Mouse (Mus musculus) gastrocnemius, postnatal 25 days (tissue): ENCODE results near the gene Adgrb2. TPM values are rescaled to one million over a fixed set of nuclear protein-coding genes. Genes with fewer than 3 reads are reported as not detected.

ENCODE experiments used
- total RNA-seq, 2 experiments: library from RNA; stranded (reverse); gene quantifications; 1 replicate in 1 of 2; 2 replicates in 1 of 2; pipeline ENCODE4 v1.2.3; 2021

The Adgrb2 gene
- total RNA-seq, 2 experiments from 2014 or later = 0.54 to 0.56 TPM

Other genes starting within 250 kb of the Adgrb2 start
- gene Khdrbs1, start 242.6 kb upstream of the Adgrb2 start, total RNA-seq = 10 to 100 TPM; 21.5 to 25.7 TPM
- 100 to 1,000 TPM; 556 to 584 TPM for gene Ptp4a2, start 173.7 kb upstream of the Adgrb2 start, total RNA-seq
- gene Spocd1, start 55.6 kb upstream of the Adgrb2 start, total RNA-seq = not detected
- gene Col16a1, start 63.0 kb downstream of the Adgrb2 start, total RNA-seq = 10 to 100 TPM in 1 of 2 experiments, 1 to 10 TPM in 1; 8.6 to 15.5 TPM
- gene Pef1, start 117.7 kb downstream of the Adgrb2 start, total RNA-seq = 10 to 100 TPM; 28.9 to 30.5 TPM
- not detected for gene Hcrtr1, start 154.5 kb downstream of the Adgrb2 start, total RNA-seq
- gene Tinagl1, start 190.3 kb downstream of the Adgrb2 start, total RNA-seq = 10 to 100 TPM; 23.7 to 31.5 TPM
- gene Gm853, start 237.5 kb downstream of the Adgrb2 start, total RNA-seq = not detected